Mouse (Mus musculus) v-Abl transformed pro-B cells (cell line): ENCODE measurements around the gene Plekhm2.

Source experiments
- in situ Hi-C, 2 experiments: fragments of 400-800 bp; cut with MboI; formaldehyde crosslinking; loops; one replicate each; pipeline ENCODE4 v1.15.1; 2025; ENCODE audit not compliant: unreplicated experiment in 2 of 2

Plekhm2 gene

GRCm38 (mm10) chr4:141641353-141641771 lies 23.3 kb downstream of the Plekhm2 start:
- in situ Hi-C loops, result no loop called here

DNA sequence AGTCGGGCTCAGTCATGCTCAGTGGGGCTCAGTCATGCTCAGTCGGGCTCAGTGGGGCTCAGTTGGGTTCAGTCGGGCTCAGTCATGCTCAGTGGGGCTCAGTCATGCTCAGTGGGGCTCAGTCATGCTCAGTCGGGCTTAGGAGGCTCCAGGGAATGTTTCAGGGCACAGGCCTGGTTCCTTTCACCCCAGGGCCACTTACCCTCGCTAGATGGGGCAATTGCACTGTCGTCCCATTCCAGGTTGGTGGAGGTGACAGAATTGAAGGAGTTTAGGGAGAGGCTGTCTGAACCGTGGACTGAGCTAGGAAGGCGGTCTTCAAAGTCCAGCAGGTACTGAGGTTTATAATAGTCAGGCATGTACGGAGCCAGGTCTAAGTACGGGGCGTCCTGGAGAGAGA lies 25.2 kb downstream of the Plekhm2 start:
- in situ Hi-C loops, result no loop called here

GRCm38 (mm10) chr4:141636693-141637092 lies 28.0 kb downstream of the Plekhm2 start:
- in situ Hi-C loops, result no loop called here

- in situ Hi-C loops, result no loop called here
These were observed 28.7 kb downstream of the Plekhm2 start for GRCm38 (mm10) chr4:141635991-141636390.

DNA sequence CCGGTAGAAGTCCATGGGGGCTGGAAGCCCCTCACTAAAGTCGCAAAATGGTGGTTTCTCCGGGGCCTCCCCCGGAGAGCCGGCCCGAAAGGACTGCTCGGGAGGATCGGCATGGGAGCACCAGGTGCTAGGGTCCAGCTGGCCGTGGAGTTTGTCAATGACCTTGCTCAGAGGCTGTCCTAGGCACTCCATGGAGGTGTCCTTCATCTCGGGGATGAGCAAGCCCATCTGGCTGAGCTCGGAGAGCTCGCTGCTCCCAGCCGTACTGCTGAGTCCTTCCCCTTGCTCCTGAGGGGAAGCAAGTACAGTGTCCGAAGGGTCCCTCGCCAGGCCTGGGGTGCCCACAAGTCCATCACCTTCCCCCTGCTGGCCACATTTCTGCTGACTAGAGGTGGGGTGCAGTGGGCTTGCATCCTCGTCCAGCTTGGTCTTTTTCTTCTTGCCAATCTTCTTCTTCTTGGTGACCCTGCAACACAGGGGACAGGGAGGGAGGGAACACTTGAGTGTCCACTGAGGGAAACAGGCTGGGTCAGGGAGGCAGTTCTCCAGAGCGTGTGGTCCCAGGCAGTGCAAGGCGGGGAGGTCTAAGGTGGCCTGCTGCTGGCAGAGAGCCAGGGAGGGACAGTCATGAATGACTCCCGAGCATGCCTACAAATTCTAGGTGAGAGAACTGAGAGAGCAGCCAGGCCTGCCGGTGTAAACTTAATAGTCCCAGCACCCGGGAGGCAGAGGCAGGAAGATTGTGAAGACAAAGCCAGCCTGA lies 32.4 kb downstream of the Plekhm2 start:
- in situ Hi-C loops, result no loop called here

- in situ Hi-C loops, result no loop called here
These were observed 33.4 kb downstream of the Plekhm2 start for GRCm38 (mm10) chr4:141631250-141631649.

DNA sequence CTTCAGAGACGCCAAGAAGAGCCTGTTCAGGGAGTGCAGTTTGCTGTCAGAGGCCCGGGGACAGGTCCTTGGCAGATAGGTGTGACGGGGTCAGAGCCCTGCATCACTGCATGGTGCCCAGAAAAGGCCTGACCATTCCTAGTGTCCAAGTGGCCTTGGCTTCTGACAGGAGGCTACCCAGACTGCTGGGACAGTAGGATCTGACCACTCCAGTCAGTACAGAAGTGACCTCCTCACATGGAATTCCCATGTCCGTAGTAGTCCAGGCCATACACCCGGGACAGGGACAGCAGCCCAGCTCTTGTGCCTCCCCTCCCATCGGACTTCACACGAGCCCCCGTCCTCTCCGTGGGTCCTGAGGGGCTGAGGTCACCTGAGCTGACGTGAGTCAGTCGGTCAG lies 34.7 kb downstream of the Plekhm2 start:
- in situ Hi-C loops, result no loop called here

DNA sequence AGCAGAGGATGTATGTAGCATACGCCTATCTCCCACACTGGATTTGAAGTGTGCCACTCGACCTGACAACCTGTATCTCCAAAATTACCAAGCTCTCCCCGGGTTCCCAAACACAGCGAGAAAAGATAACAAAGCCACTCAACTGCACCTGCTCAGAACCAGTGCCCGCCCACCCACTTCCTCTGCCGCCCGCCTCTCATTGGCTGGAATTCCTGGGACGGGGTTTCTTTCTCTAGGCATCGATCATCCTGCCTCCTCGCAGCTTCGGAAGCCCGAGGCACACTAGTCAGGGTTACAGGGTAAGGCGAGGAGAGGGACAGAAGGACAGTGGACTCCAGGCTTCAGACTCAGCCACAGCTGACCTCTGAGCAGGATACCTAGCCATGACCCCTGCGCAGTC lies 36.0 kb downstream of the Plekhm2 start:
- in situ Hi-C loops, result no loop called here

- in situ Hi-C loops, result no loop called here
These were observed 37.2 kb downstream of the Plekhm2 start for GRCm38 (mm10) chr4:141627502-141627901.

DNA sequence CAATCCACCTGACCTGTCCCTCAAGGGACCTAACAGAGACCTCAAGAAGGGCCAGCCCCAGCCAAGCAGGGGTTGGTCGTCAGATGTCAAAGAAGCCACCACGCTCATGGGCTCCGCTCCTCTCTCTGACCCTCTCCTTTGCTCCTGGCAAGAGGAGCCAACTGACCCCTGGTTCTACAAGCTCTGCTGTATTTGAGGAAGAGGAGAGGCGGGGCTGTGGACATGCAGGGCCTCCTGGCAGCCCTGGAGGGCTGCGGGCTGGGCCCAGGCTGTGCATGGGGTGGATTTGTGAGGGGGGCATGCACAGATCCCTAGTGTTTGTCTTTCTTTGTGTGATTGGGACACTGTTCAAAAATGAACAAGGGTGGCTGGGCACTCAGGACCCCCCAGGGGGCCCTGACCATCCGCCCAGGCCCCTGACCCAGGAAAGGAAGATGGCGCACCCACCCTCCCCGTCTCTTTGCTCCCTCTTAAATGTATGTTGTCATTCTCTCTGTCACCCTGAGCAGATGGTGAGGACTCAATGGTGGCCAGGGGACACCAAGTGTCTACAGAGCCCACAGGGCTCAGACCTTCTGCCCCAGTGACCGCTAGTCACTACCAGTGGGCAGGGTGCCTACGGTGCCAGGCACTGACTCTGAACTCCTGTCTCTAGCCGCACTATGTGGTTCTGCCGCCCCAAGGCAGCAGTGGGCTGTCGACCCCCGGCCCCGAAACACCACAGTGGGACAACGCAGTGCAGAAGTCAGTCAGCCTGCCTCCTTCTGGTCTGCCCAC lies 38.7 kb downstream of the Plekhm2 start:
- in situ Hi-C loops, result no loop called here

- in situ Hi-C loops, result loop anchor here (5.0 to 25.0 kb wide), 3 partner anchors 182 to 1787 kb away; partner anchors contain the start of gene Pramef8 (in 2 of the 2)
These were observed 39.5 kb downstream of the Plekhm2 start for GRCm38 (mm10) chr4:141624983-141625773.

DNA sequence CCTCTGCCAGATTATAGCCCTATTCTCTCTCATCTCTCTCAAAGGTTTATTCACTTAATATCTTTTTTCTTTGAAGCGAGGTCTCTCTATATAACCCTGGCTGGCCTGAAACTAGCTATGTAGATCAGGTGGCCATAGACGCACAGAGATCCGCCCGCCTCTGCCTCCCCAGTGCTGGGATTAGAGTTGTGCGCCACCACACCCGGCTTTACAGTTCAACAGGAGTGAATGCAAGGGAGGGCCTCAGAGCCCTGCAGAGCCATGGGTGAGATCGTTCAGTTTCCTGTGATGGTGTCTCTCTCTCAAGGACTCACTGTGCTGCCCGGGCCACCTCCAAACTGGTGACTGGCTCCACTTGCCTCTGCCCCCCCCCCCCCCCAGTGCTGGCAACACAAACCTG lies 40.6 kb downstream of the Plekhm2 start:
- in situ Hi-C loops, result loop anchor here (5.0 to 25.0 kb wide), 3 partner anchors 183 to 1788 kb away; partner anchors contain the start of gene Pramef8 (in 2 of the 2)

GRCm38 (mm10) chr4:141623666-141624065 lies 41.0 kb downstream of the Plekhm2 start, which contains the start of gene Slc25a34:
Gene Slc25a34 (minus strand): TSS chr4:141623821.
- in situ Hi-C loops, result loop anchor here (5.0 to 25.0 kb wide), 3 partner anchors 184 to 1789 kb away; partner anchors contain the start of gene Pramef8 (in 2 of the 2)

GRCm38 (mm10) chr4:141623037-141623436 lies 41.7 kb downstream of the Plekhm2 start:
- in situ Hi-C loops, result loop anchor here (5.0 to 25.0 kb wide), 3 partner anchors 184 to 1789 kb away; partner anchors contain the start of gene Pramef8 (in 2 of the 2)

DNA sequence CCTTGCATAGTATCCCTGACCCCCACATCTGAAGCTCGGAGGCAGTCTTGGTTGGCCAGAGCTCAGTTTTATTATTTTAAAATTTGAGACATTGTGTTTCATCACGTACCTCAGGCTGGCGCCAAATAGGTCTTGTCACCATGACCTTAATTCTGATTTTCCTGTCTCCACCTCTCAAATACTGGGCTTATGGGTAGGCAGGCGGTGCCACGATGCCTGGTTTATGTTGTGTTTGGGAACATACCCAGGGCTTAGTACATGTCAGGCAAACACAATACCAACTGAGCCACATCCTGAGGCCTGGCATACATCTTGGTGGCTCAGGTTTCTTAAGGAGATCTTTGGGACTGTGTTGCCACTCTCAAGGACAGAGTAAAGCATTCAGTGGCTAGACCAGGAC lies 42.1 kb downstream of the Plekhm2 start:
- in situ Hi-C loops, result loop anchor here (5.0 to 25.0 kb wide), 3 partner anchors 185 to 1790 kb away; partner anchors contain the start of gene Pramef8 (in 2 of the 2)

- in situ Hi-C loops, result loop anchor here (5.0 to 25.0 kb wide), 3 partner anchors 185 to 1790 kb away; partner anchors contain the start of gene Pramef8 (in 2 of the 2)
These were observed 42.6 kb downstream of the Plekhm2 start for GRCm38 (mm10) chr4:141622091-141622490.

GRCm38 (mm10) chr4:141621297-141621696 lies 43.4 kb downstream of the Plekhm2 start:
- in situ Hi-C loops, result loop anchor here (5.0 to 25.0 kb wide), 3 partner anchors 186 to 1791 kb away; partner anchors contain the start of gene Pramef8 (in 2 of the 2)

DNA sequence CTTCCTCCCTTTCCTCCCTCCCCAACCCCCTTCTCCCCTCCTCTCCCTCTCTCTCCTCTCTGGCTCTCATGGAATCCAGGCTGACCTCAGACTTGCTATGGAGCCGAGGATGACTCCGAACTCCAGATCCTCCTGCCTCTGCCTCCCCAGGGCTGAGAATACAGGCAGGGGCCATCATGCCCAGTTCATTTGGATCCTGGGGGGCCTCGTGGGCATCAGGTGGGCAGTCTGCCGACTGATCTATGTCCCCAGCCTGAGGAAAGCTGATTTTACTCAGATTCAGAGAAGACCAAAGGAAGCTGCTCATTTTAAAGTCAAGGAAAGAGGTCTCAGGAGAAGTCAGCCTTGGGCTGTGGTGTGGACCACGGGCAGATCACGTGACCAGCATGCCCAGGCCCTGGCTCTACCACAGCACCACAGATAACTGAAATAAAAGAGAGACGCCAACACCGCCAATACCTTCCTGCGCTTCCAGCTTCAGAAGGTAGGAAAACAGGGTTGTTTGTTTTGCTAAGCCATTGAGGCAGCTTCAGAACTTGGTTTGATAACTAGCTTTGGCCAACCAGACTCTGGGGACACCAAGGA lies 45.3 kb downstream of the Plekhm2 start:
- in situ Hi-C loops, result loop anchor here (5.0 to 25.0 kb wide), 5 partner anchors 238 to 1793 kb away; partner anchors contain the start of gene Pramef8 (in 2 of the 2)

GRCm38 (mm10) chr4:141618565-141619243 lies 46.0 kb downstream of the Plekhm2 start, which contains the start of gene Tmem82:
Gene Tmem82 (minus strand): TSS chr4:141618633.
- in situ Hi-C loops, result loop anchor here (5.0 to 25.0 kb wide), 5 partner anchors 239 to 1794 kb away; partner anchors contain the start of gene Pramef8 (in 2 of the 2)
